Comparison of ENCODE assay signal across 10 mouse cellular contexts in the genomic region with DNA sequence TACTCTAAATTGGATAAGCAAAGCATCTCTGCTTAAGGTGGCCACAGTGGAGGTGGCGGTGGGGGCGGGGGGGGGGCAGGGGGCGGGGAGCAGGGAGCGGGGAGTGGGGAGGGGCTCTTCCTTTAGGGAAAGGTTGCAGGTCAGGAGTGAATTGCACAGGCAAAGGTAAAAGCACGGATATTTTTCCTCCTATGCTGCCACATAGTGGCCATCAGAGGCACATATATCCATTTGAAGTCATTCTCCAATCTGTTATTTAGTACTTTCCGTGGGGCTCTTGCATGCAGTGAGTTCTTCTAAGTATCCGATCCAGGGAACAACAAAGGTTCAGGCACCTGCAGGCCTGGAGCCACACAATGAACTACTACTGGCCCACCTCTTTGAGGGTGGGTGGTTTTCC. TPM values are rescaled to one million over a fixed set of nuclear protein-coding genes. Genes with fewer than 3 reads are reported as not detected.
DNase-seq lines count a peak whose midpoint lies in the region; ATAC-seq and TF ChIP-seq lines count a peak whose summit lies in the region.
"Had no signal": no experiment of that assay in that cellular context is flagged by ENCODE, and none has a peak within 500 bp of the region (broad histone marks: within the 10 kb centered on the region; RNA-seq: fewer than 3 reads in every experiment).

No protein-coding gene starts in this region.

- peaks cover 63% of the 10 kb centered on the region for H3K36me3 ChIP-seq in forebrain, embryonic 12.5 days (replicated peaks)
- peaks cover 2% of the 10 kb centered on the region for H3K36me3 ChIP-seq in forebrain, embryonic 11.5 days (ENCODE audit: control insufficient read depth, insufficient read depth, low read length)
- peaks cover 15% of the 10 kb centered on the region for H3K36me3 ChIP-seq in embryonic facial prominence, embryonic 14.5 days (ENCODE audit: control insufficient read depth, insufficient read depth, low read length)
- 0 out of 2 replicates have a peak, but pooled peaks cover 4% of the 10 kb centered on the region for H3K36me3 ChIP-seq in hindbrain, postnatal 0 days (ENCODE audit: insufficient read depth, low read length)

- no peaks in the 10 kb centered on the region for H3K4me1 ChIP-seq in forebrain, embryonic 12.5 days
- H3K4me1 ChIP-seq in forebrain, embryonic 11.5 days (replicated peaks; ENCODE audit: control insufficient read depth, insufficient read depth, low read length) = no peaks in the 10 kb centered on the region
- H3K4me1 ChIP-seq in embryonic facial prominence, embryonic 14.5 days (ENCODE audit: control insufficient read depth, insufficient read depth, low read length) = no peaks in the 10 kb centered on the region
- H3K4me1 ChIP-seq in hindbrain, postnatal 0 days (ENCODE audit: insufficient read depth, low read length) = no peaks in the 10 kb centered on the region

- 25% methylated on average over 7 of the region's 7 CpGs for WGBS in forebrain, embryonic 12.5 days
- WGBS in forebrain, embryonic 11.5 days = 24% methylated on average over 6 of the region's 7 CpGs
- WGBS in embryonic facial prominence, embryonic 14.5 days = 18% methylated on average over 5 of the region's 7 CpGs
- 25% methylated on average over 7 of the region's 7 CpGs for whole genome bisulfite sequencing in hindbrain, postnatal 0 days

- no peaks in the 10 kb centered on the region for H3K27me3 ChIP-seq in forebrain, embryonic 12.5 days
- no peaks in the 10 kb centered on the region for H3K27me3 ChIP-seq in forebrain, embryonic 11.5 days (ENCODE audit: control insufficient read depth, insufficient read depth, low read length)
- no peaks in the 10 kb centered on the region for H3K27me3 ChIP-seq in embryonic facial prominence, embryonic 14.5 days (replicated peaks; ENCODE audit: control insufficient read depth, insufficient read depth, low read length)
- H3K27me3 ChIP-seq in hindbrain, postnatal 0 days (ENCODE audit: insufficient read depth, low read length) = no peaks in the 10 kb centered on the region
- H3K27me3 ChIP-seq: liver, embryonic 13.5 days had no signal

- no peak overlapping the region for H3K27ac ChIP-seq in forebrain, embryonic 12.5 days
- no peak overlapping the region for H3K27ac ChIP-seq in forebrain, embryonic 11.5 days (ENCODE audit: low read depth, low read length)
- H3K27ac ChIP-seq in embryonic facial prominence, embryonic 14.5 days (replicated peaks; ENCODE audit: low read depth, low read length) = no peak overlapping the region
- no peak overlapping the region for H3K27ac ChIP-seq in hindbrain, postnatal 0 days

- ATAC-seq in forebrain, embryonic 12.5 days (ENCODE audit: low FRiP score) = 0 out of 2 replicates have a peak, but pooled peaks have one; percentile 11
- ATAC-seq in forebrain, embryonic 11.5 days (replicated peaks; ENCODE audit: low FRiP score) = no peak
- 0 out of 2 replicates have a peak, but pooled peaks have one; percentile 41 for ATAC-seq in embryonic facial prominence, embryonic 14.5 days (ENCODE audit: low read depth)
- ATAC-seq in hindbrain, postnatal 0 days = no peak; the same call in 1 of the 2 replicates

- peak; percentile 61 for TF ChIP-seq CTCF in hindbrain, postnatal 0 days (IDR thresholded peaks at IDR 0.05; ENCODE audit: low read depth)

- no peaks in the 10 kb centered on the region for H3K9me3 ChIP-seq in forebrain, embryonic 12.5 days
- no peaks in the 10 kb centered on the region for H3K9me3 ChIP-seq in forebrain, embryonic 11.5 days (ENCODE audit: control insufficient read depth, low read length)
- no peaks in the 10 kb centered on the region for H3K9me3 ChIP-seq in embryonic facial prominence, embryonic 14.5 days (ENCODE audit: control insufficient read depth, low read length)
- H3K9me3 ChIP-seq in hindbrain, postnatal 0 days (ENCODE audit: low read length) = no peaks in the 10 kb centered on the region
- H3K9me3 ChIP-seq: liver, embryonic 13.5 days had no signal

- no peak for DNase-seq in forebrain, embryonic 11.5 days (ENCODE audit: low spot score)
- DNase-seq in 3T3-L1 (ENCODE audit: low read depth, low spot score) = peak; percentile 58
- DNase-seq in embryonic facial prominence, embryonic 14.5 days (ENCODE audit: low spot score) = peak; percentile 50
- DNase-seq in hindbrain, postnatal 0 days (ENCODE audit: low spot score) = peak; percentile 54
- no peak for DNase-seq in yolk sac, embryonic 10.5 days (ENCODE audit: low spot score)
- DNase-seq in right cerebral cortex, postnatal 4 days = no peak
- no peak for DNase-seq in ovary, postnatal 14 days (ENCODE audit: low spot score)
- DNase-seq: liver, embryonic 13.5 days had no signal

- no peak overlapping the region for H3K4me2 ChIP-seq in forebrain, embryonic 12.5 days
- no peak overlapping the region for H3K4me2 ChIP-seq in forebrain, embryonic 11.5 days (ENCODE audit: low read depth, low read length, severe bottlenecking)
- no peak overlapping the region for H3K4me2 ChIP-seq in embryonic facial prominence, embryonic 14.5 days (ENCODE audit: low read depth, low read length)
- no peak overlapping the region for H3K4me2 ChIP-seq in hindbrain, postnatal 0 days (ENCODE audit: low read depth, low read length)
- H3K4me2 ChIP-seq: liver, embryonic 13.5 days had no signal

- H3K4me3 ChIP-seq in forebrain, embryonic 12.5 days (replicated peaks) = no peak overlapping the region
- no peak overlapping the region for H3K4me3 ChIP-seq in forebrain, embryonic 11.5 days (ENCODE audit: low read depth, low read length)
- H3K4me3 ChIP-seq in embryonic facial prominence, embryonic 14.5 days (ENCODE audit: low read depth, low read length) = no peak overlapping the region
- H3K4me3 ChIP-seq in hindbrain, postnatal 0 days (ENCODE audit: low read length) = no peak overlapping the region
- H3K4me3 ChIP-seq: liver, embryonic 13.5 days had no signal

- no peak overlapping the region for H3K9ac ChIP-seq in forebrain, embryonic 12.5 days
- no peak overlapping the region for H3K9ac ChIP-seq in forebrain, embryonic 11.5 days (ENCODE audit: low read length)
- H3K9ac ChIP-seq in embryonic facial prominence, embryonic 14.5 days (ENCODE audit: low read depth, low read length) = no peak overlapping the region
- no peak overlapping the region for H3K9ac ChIP-seq in hindbrain, postnatal 0 days (replicated peaks; ENCODE audit: low read length)
- H3K9ac ChIP-seq: liver, embryonic 13.5 days had no signal

RNA-seq across cellular contexts. Expression of gene F2rl2, which starts 29.4 kb away (rescaled TPM):
- polyA plus RNA-seq in forebrain, embryonic 12.5 days (2016; fragmentation: Nextera tagmentation; extraction: Ambion mirVana) = 0.76 and 0.79 TPM in 2 replicates
- 2.3 and 3.1 TPM in 2 replicates for polyA plus RNA-seq in forebrain, embryonic 11.5 days (2014; fragmentation: Nextera tagmentation; extraction: Ambion mirVana)
- 0.34 and 0.43 TPM in 2 replicates for polyA plus RNA-seq in embryonic facial prominence, embryonic 14.5 days (2014; fragmentation: Nextera tagmentation; extraction: Ambion mirVana)
- total RNA-seq in hindbrain, postnatal 0 days (2014; rRNA removed) = 0.26 and 0.83 TPM in 2 replicates
- 0.54 and 0.66 TPM in 2 replicates for polyA plus RNA-seq in hindbrain, postnatal 0 days (2015; fragmentation: Nextera tagmentation; extraction: Ambion mirVana)
- total RNA-seq: gastrocnemius, adult 18-20 months had no signal

RNA-seq across cellular contexts. Expression of gene F2r, which starts 49.0 kb away (rescaled TPM):
- 109 TPM in 2 replicates for polyA plus RNA-seq in forebrain, embryonic 12.5 days (2016; fragmentation: Nextera tagmentation; extraction: Ambion mirVana)
- polyA plus RNA-seq in forebrain, embryonic 11.5 days (2014; fragmentation: Nextera tagmentation; extraction: Ambion mirVana) = 121 and 122 TPM in 2 replicates
- polyA plus RNA-seq in embryonic facial prominence, embryonic 14.5 days (2014; fragmentation: Nextera tagmentation; extraction: Ambion mirVana) = 63.4 and 75.4 TPM in 2 replicates
- 49.7 and 53.0 TPM in 2 replicates for total RNA-seq in hindbrain, postnatal 0 days (2014; rRNA removed)
- polyA plus RNA-seq in hindbrain, postnatal 0 days (2015; fragmentation: Nextera tagmentation; extraction: Ambion mirVana) = 34.6 and 36.9 TPM in 2 replicates

Comparison
In these comparisons a context has a peak if more than half of its experiments do, and no peak if none do; other contexts are left out.
1. ATAC-seq: peak in forebrain, embryonic 12.5 days (single experiment) and embryonic facial prominence, embryonic 14.5 days (single experiment); none in forebrain, embryonic 11.5 days (single experiment) and hindbrain, postnatal 0 days (single experiment).
2. DNase-seq: peak in 3T3-L1 (single experiment), embryonic facial prominence, embryonic 14.5 days (single experiment) and hindbrain, postnatal 0 days (single experiment); none in forebrain, embryonic 11.5 days (single experiment), yolk sac, embryonic 10.5 days (single experiment), right cerebral cortex, postnatal 4 days (single experiment) and ovary, postnatal 14 days (single experiment).